14 mouse cellular contexts compared by ENCODE assay signal in the genomic region with DNA sequence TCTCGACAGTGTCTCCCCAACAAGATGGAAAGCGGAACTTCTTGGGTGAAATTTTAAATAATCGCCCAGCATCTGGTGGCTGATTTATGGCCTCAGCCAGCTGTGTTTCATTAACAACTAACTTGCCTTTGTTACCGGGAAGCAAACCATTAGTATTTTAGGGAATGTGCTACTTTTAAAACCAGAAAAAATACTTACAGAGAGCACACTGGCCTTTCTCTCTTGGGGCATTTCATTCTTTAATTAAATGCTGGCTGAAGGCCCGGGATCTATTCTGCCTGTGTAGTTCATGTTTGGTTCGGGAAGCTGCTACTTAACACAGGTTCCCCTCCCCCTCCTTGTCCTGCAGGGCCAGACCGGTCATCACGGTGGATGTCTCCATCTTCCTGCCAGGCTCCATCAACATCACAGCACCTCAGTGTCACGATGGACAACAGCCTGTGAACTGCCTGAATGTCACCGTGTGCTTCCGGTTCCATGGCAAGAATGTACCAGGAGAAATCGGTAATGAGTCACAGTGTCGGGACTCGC.
DNase-seq lines count a peak whose midpoint lies in the region; ATAC-seq lines count a peak whose summit lies in the region.
"Had no signal": no experiment of that assay in that cellular context is flagged by ENCODE, and none has a peak within 500 bp of the region (broad histone marks: within the 10 kb centered on the region; RNA-seq: fewer than 3 reads in every experiment).

No protein-coding gene starts in this region.

- 39% methylated on average over 14 of the region's 14 CpGs for WGBS in embryonic facial prominence, embryonic 15.5 days
- 6% methylated on average over 14 of the region's 14 CpGs for WGBS in limb, embryonic 13.5 days

- intact Hi-C loops in left cerebral cortex, postnatal 4 days (cut with DNase I) = no loop called here
- intact Hi-C loops in left cerebral cortex, postnatal 10 days (cut with DNase I) = loop anchor here (10.0 kb wide), 1 partner anchor 186 kb away; no protein-coding TSS in a partner anchor

- no peaks in the 10 kb centered on the region for H3K9me3 ChIP-seq in embryonic facial prominence, embryonic 15.5 days (replicated peaks)
- no peaks in the 10 kb centered on the region for H3K9me3 ChIP-seq in limb, embryonic 13.5 days
- H3K9me3 ChIP-seq: forebrain, embryonic 10.5 days had no signal

- no peak overlapping the region for H3K4me3 ChIP-seq in embryonic facial prominence, embryonic 15.5 days (replicated peaks)
- no peak overlapping the region for H3K4me3 ChIP-seq in limb, embryonic 13.5 days
- H3K4me3 ChIP-seq: forebrain, embryonic 10.5 days; heart, adult 2 months had no signal

- peaks cover 9% of the 10 kb centered on the region; the same call in 1 of the 2 replicates for H3K36me3 ChIP-seq in embryonic facial prominence, embryonic 15.5 days
- H3K36me3 ChIP-seq in limb, embryonic 13.5 days = peaks cover 29% of the 10 kb centered on the region

- peak; percentile 27 for DNase-seq in left cerebral cortex, postnatal 4 days
- no peak for DNase-seq in left cerebral cortex, postnatal 10 days (ENCODE audit: extremely low spot score in 1 of 2, low spot score in 2 of 2)
- peak; percentile 58 for DNase-seq in embryo, embryonic 11 days
- no peak for DNase-seq in T-cell, adult 2 months (ENCODE audit: low spot score)
- no peak for DNase-seq in layer of hippocampus, adult 8-10 months (ENCODE audit: low spot score in 2 of 2)
- DNase-seq: adrenal gland, adult 8-10 months; cerebellum, adult 11-12 months; heart, adult 2 months; lung, adult 2 months; thymus, postnatal 4 days had no signal

- ATAC-seq in embryonic facial prominence, embryonic 15.5 days (ENCODE audit: insufficient number of reproducible peaks, low FRiP score, low TSS enrichment, low read depth) = no peak
- no peak for ATAC-seq in limb, embryonic 13.5 days (ENCODE audit: low FRiP score, low read depth)
- ATAC-seq: hindbrain, embryonic 16.5 days had no signal

- H3K27ac ChIP-seq in embryonic facial prominence, embryonic 15.5 days (replicated peaks) = peak overlapping the region; percentile 58
- H3K27ac ChIP-seq in limb, embryonic 13.5 days = 0 out of 2 replicates have a peak overlapping the region, but pooled peaks have one; percentile 39
- H3K27ac ChIP-seq: forebrain, embryonic 10.5 days; heart, adult 2 months had no signal

- peaks cover 49% of the 10 kb centered on the region for H3K4me1 ChIP-seq in embryonic facial prominence, embryonic 15.5 days
- H3K4me1 ChIP-seq in limb, embryonic 13.5 days = peaks cover 47% of the 10 kb centered on the region

- H3K4me2 ChIP-seq in embryonic facial prominence, embryonic 15.5 days (replicated peaks) = no peak overlapping the region
- peak overlapping the region; percentile 42 for H3K4me2 ChIP-seq in limb, embryonic 13.5 days (replicated peaks)

- no peak overlapping the region for H3K9ac ChIP-seq in embryonic facial prominence, embryonic 15.5 days
- no peak overlapping the region for H3K9ac ChIP-seq in limb, embryonic 13.5 days

- H3K27me3 ChIP-seq in embryonic facial prominence, embryonic 15.5 days = no peaks in the 10 kb centered on the region
- H3K27me3 ChIP-seq in limb, embryonic 13.5 days = 0 out of 2 replicates have a peak, but pooled peaks cover 2% of the 10 kb centered on the region

Comparison
In these comparisons a context has a peak if more than half of its experiments do, and no peak if none do; other contexts are left out.
1. DNase-seq: peak in left cerebral cortex, postnatal 4 days (single experiment) and embryo, embryonic 11 days (single experiment); none in left cerebral cortex, postnatal 10 days (0 of 2), T-cell, adult 2 months (single experiment) and layer of hippocampus, adult 8-10 months (0 of 2).